Mouse (Mus musculus) left cerebral cortex, postnatal 14 days (tissue): ENCODE measurements around the gene Acsl4. TPM values are rescaled to one million over a fixed set of nuclear protein-coding genes. Genes with fewer than 3 reads are reported as not detected.

Source experiments
- total RNA-seq, 2 experiments: library from RNA; stranded (reverse); gene quantifications; 2 replicates each; pipeline ENCODE4 v1.2.3; 2021

The Acsl4 gene
- total RNA-seq, 2 experiments from 2014 or later = 76.2 to 87.0 TPM

Other genes with a start within 250 kb of the Acsl4 start
- gene Gucy2f, start 193.6 kb downstream of the Acsl4 start, total RNA-seq = under 1 TPM; 0.51 to 0.61 TPM
- 10 to 100 TPM; 22.7 to 25.5 TPM for gene Nxt2, start 163.8 kb downstream of the Acsl4 start, total RNA-seq
- 1 to 10 TPM; 7.6 to 8.0 TPM for gene Kcne1l, start 84.2 kb downstream of the Acsl4 start, total RNA-seq